Mouse (Mus musculus) cerebellum, adult 2 months (tissue): Measurements from ENCODE around the gene Dab2ip.

Experiments
- CTCF ChIP-seq: fragments of 200-500 bp; IDR thresholded peaks from 2 replicates; pipeline ENCODE4 v1.5.1; 2011; ENCODE audit warnings: low read depth, mild to moderate bottlenecking, control low read depth, low read length, moderate library complexity, borderline replicate concordance; ENCODE audit not compliant: insufficient read depth
- POLR2A ChIP-seq: fragments of 200-500 bp; IDR thresholded peaks from 2 replicates; pipeline ENCODE4 v1.6.1; 2011; ENCODE audit warnings: low read length, control low read depth, borderline replicate concordance; ENCODE audit not compliant: insufficient read depth

- TF ChIP-seq POLR2A (no peak), CTCF (no peak)
These were observed 71.1 kb downstream of the Dab2ip start for GRCm38 (mm10) chr2:35629126-35629525.
